Mouse (Mus musculus) layer of hippocampus, postnatal 36 days (tissue): ENCODE data around the gene Apmap. TPM values are rescaled to one million over a fixed set of nuclear protein-coding genes. Genes with fewer than 3 reads are reported as not detected.
A peak's percentile ranks its signal among the peaks of the same experiment; 100 is the strongest.

ENCODE experiments used
- DNase-seq, 2 experiments: peaks; one replicate each; pipeline ENCODE4 v3.0.0; 2022
- total RNA-seq, 2 experiments: library from RNA; stranded (reverse); gene quantifications; 2 replicates each; pipeline ENCODE4 v1.2.3; 2021

Gene Apmap
- 10 to 100 TPM; 49.4 to 58.6 TPM for total RNA-seq

DNA sequence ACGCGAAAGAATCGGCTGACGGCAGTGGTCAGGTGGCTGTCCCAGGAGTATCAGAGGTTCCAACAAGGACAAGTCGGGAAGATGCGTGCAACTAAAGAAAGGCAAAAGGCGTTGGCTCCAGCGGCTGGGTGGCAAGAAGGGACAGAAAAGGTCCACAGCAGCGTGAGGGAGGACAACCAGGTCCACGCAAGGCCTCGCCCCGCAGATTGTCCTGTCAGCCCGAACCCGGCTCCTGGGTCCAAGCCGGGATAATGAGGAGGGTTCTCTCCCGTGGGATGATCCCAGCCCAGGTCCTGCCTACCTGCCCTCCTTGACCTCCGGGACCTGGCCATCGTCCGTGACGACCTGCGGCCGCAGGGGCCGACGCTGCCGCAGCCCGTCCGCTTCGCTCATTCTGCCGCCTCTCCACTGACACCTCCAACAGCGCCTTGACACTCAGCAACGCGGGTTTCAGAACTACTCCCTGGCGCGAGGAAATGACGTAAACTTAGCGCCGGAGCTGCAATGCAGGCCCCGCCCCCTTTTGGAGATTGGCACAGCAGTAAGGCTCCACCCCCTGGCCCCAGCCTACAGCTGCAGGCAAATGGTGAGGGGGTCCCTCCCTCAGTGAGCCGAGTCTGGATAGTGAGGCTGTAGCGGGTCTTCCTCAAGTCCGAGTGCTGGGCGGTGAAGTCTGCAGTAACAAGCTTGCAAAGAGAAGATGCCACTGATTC is at the start of gene Apmap:
Gene Apmap (minus strand): TSS at position 481 of the 713 bp plus-strand sequence.
- peak; percentile 96 for DNase-seq

DNA sequence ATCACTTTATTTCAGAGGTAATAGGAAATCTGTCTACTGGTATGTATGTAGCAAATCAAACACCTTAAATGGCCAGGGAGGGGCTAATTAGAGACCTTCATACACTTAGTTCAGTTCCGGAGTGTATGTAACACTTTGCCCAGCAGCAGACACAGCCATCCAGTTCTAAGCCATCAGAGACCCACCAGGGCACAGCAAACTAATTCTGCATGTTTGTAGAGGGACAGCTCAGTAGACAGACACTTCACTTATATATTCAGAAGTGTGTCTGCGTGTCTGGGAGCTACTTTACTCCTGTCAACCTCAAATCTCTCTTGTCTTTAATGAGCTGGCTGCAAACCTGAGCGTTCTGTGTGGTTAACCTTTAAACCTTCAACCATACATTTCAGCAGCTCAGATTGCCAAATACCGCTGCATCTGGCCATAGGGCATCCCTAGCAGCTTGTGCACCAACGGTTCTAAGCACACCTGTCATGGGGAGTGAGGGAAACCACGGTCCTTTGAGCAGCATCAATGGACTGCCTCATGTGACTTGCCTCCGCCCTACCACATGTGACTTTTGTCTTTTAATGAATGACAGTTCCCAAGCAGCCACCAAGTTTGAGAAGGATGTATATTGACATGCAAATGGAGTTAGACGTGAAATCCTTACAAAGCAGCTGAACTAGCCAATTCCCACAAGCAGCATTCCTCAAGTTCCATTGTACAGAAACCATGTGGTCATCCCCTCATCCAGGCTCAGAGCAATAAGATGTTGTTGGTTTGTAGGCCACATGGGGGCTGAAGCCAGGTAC is 48.8 kb upstream of the Apmap start:
- DNase-seq: no peak

- DNase-seq: no peak
These were observed 47.7 kb upstream of the Apmap start for GRCm38 (mm10) chr2:150656112-150656511.

DNA sequence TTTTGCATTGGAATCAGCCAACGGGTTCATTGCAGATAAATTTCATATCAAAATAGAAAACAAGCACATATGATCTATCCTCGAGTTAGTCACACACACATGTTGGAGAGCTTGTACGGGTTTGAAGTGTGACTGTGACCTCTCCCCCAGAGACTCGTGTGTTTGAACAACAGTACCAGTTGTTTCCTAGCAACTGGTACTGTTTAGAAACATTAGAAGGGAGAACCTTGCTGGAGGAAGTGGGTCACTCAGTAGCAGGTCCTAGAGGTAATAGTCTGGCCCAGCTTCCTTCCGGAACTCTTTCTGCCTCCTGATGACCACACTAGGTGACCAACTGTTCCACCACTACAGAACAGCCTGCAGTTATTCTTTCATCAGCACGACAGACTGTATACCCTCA is 46.9 kb upstream of the Apmap start:
- DNase-seq: no peak

GRCm38 (mm10) chr2:150654814-150655213 is 46.4 kb upstream of the Apmap start:
- no peak for DNase-seq

- DNase-seq: no peak
These were observed 43.0 kb upstream of the Apmap start for GRCm38 (mm10) chr2:150651366-150651765.

DNA sequence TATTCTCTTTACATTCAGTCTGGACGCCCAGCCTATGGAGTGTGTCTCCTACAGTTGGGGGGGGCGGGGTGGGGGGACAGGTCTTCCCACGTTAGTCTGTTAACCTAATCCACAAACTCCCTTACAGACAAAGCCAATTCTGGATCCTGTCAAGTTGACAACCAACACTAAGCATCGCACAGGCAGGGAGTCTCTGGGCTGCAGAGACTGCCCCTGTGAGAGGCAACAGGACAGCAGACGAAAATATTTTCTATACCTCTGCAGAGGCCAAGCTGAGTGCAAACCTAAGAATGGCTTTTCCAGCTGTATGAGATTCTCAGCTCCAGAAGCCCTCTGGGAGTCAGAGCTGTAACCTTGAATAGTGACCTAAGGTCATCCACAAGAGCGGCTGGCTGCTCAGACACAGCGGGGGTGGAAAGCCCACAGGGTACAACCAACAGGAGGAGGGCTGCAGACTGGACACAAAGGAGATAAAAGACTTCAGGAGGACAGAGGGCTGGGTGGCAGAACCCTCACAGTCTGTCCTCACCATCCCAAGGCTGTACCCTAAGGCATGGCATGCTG is 42.2 kb upstream of the Apmap start:
- no peak for DNase-seq

DNA sequence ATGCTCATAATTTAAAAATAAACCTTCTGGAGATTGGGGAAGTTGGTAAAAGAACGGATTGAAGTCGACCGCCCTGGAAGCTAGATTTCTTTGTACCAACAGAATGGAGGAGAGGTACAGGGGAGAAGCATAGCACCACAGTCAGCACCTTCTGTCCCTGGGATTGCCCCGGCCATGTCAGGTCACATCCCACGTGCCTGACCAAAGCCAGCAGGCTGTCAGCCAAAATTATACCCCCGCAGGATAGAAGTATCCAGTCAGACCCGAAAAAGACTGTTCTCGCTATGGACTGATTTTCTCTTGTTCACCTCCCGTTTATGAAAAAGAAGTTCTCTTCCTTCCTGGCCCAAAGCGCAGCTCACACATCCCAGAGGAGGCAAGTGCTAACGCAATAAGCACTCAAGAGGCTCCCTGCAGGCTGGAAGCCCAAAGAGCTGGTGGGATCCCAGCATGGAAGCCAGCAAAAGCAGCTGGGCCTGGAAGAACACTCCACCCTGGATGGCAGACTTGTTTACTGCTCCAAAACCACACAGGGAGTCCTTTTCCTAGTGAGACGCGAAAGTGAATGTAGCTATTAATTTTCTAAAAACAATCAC is 40.0 kb upstream of the Apmap start:
- DNase-seq: peak in 1 of 2 experiments; percentile 22

DNA sequence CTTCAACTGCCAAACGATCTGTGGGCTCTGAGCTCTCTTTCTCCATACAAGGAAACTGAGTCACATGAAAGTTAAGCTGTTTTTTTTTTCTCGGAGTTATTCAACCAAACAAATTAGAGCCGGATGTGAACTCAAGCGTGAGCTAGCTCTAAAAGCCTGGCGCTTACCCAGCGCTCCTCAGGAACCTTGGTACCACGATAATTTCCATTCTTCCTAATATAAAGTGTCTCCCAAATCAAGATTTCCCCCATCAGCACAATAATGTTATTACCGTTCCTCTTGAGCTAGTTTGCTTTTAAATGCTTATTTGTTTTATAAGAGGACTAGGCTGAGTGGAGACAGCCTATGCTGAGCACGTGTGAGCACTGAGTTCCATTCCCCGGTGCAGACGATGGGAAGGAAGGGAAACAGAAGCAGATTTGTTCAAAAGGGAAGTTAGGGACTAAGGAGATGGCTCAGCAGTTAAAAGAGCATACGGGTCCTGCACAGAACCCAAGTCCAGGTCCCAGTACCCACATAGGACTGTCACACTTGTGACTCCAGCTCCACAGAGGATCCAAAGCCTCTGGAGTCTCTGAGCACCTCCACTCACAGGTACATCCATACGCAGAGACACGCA is 39.4 kb upstream of the Apmap start:
- DNase-seq: no peak

DNA sequence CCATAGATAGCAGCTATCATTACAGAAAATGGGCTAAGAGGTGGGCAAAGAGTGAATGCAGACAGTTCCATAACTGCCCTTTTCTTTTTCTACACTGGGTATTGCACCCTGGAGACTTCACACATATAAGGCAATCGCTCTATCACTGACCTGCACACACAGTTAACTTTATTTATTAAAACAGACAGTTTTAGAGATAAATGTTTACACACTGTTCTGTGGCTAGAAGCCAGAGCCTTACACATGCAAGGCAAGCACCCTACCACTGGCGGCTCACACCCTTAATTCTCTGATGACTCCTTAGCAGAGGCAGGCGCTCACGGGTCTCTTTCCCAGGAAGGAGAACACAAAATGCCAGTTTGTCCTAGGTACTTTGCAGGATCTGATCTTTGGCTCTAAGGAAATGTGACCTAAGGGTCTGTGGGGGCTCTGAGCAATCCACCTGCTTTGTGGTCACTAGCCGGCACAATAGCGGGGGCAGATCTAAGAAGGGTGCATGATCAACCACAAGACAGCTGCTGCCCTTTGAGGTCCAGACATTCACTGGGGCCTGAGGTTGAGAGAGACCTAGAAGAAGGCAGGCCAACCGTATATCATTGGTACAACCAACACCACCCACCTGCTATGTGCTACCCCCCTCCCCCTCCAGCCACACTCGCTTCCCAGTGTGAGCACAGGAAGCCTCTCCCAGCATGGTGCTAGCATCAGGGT is 38.2 kb upstream of the Apmap start:
- no peak for DNase-seq

DNA sequence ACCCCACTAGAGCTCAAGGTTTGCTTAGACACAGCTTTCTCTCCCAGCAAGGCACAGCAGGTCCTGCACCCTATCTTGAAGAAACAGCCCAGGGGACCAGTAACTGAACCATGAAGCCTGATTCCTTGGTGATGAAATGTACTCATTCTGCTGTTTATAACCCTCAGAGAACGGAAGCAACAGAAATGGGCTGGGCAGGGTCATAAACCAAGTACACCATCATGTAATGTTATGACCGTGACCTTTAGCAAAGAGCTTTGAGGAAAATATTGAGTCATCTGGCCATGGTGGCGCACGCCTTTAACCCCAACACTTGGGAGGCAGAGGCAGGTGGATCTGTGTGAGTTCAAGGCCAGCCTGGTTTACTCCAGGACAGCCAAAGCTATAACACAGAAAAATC is 36.9 kb upstream of the Apmap start:
- DNase-seq: no peak

- DNase-seq: peak; percentile 57 to 77
These were observed 35.5 kb upstream of the Apmap start for GRCm38 (mm10) chr2:150643726-150644415.

GRCm38 (mm10) chr2:150643166-150643565 is 34.8 kb upstream of the Apmap start:
- no peak for DNase-seq

DNA sequence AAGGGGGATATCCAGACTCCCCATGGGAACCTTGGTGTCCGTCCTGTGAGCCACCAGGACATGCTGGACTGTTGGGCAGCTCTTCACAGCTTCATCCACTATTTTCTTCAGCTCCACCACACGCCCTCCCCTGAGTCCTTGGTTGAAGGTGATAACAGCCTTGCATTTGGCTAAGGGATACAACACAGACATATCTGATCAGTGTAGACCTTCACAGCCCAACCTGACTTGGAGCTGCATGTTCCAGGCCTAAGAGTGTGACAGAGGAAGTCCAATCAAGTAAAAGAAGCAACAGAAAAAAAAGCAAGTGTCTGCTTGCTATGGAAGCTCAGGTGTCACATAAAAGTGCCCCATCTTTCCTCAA is 30.0 kb upstream of the Apmap start:
- DNase-seq: no peak

DNA sequence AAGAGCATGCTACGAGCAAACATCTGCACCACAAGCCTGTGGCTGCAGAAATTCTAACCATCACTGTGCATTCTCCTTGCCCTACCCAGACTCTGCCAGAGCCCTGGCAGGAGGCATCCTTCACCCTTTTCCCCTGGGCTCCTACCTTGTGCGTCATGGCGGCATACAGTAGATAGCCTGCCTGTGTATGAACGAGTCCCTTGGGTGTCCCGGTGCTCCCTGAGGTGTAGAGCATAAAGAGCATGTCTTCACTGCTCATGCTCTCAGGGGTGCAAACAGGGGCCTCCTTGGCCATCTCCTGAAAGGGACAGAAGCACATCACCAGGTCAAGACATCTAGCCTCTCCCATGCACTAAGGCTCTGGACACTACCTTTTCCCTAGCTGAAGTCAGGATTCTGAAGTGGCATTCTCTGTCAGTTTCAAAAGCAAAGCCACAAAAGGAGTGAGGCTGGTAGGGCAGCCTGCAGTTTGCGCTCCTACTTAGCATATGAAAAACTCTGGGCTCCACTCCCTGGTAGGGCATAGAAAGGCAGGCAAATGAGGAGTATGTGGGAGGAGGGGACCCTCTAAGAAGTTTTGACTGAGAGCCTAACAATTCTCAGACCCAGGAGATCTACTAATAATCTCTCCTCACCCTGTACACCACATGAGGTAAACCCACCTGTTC is 29.5 kb upstream of the Apmap start:
- DNase-seq: no peak

GRCm38 (mm10) chr2:150635877-150636446 is 27.6 kb upstream of the Apmap start:
- DNase-seq: no peak

DNA sequence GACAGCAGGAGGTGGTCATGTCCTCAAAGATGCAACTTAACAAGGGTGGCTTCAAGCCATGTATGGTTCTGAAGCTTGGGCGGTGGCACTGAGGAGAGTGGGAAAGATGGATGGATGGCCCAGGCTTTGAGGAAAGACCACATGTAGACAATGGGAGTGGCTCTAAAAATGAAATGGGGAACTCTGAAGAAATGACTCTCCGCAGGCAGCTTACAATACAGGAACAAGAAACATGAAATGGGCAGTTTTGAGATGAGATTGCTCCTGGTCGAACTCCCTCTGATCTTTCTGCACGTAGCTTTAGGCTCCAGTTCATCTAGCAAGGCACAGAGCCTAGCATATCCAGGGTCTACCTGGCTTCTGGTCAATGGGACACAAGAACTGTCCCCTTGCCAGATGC is 20.9 kb upstream of the Apmap start:
- no peak for DNase-seq

DNA sequence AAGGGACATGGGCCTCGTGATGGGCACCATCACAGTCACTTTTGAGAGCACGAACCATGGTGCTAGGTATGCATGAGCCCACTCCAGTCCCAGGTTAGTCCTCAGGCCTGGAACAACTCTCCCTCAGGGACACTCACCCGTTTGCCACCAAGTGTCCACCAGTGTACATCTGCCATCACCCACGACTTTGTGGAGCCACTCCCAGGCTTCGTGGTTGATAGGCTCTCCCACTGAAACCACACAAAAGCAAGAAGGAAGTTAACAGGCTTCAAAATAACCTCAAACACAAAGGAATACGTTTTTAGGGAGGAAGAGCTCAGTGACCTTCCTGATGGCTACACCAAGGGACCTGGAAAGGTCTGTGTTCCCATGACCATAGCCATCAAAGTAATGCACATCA is 18.8 kb upstream of the Apmap start:
- no peak for DNase-seq

GRCm38 (mm10) chr2:150624926-150625325 is 16.6 kb upstream of the Apmap start:
- DNase-seq: no peak

GRCm38 (mm10) chr2:150623957-150624356 is 15.6 kb upstream of the Apmap start:
- no peak for DNase-seq

- no peak for DNase-seq
These were observed 13.3 kb upstream of the Apmap start for GRCm38 (mm10) chr2:150621698-150622097.
